Mouse (Mus musculus) forebrain, embryonic 13.5 days (tissue): ENCODE measurements at regions not wholly inside any gene's neighbourhood (a gene's known extent, or its start where the extent isn't known, plus 50 kb on each side); places are given as distances from the start of the nearest gene placed in this dataset.
A peak's percentile ranks its signal among the peaks of the same experiment; 100 is the strongest.

Experiments used
- ATAC-seq: fragments of 200-750 bp; cut with Nextera tagmentation; 2 replicates; pipeline ENCODE4 v1.8.0; 2017
- H3K27ac ChIP-seq: fragments of 300-500 bp; sonication (generic); 2 replicates; pipeline ENCODE4 v1.5.1; 2015; ENCODE audit warnings: inconsistent platforms, mild to moderate bottlenecking, moderate library complexity
- H3K27me3 ChIP-seq: fragments of 300-500 bp; sonication (generic); 2 replicates; pipeline ENCODE4 v1.6.1; 2015; ENCODE audit warnings: mild to moderate bottlenecking, inconsistent platforms
- H3K36me3 ChIP-seq: fragments of 300-500 bp; sonication (generic); 2 replicates; pipeline ENCODE4 v1.6.1; 2015; ENCODE audit warnings: mild to moderate bottlenecking, inconsistent platforms; ENCODE audit not compliant: poor library complexity, severe bottlenecking
- H3K4me1 ChIP-seq: fragments of 300-500 bp; sonication (generic); 2 replicates; pipeline ENCODE4 v1.6.1; 2015; ENCODE audit warnings: inconsistent platforms
- H3K4me2 ChIP-seq: fragments of 300-500 bp; sonication (generic); 2 replicates; pipeline ENCODE4 v1.6.1; 2015; ENCODE audit warnings: inconsistent platforms, mild to moderate bottlenecking, moderate library complexity
- H3K4me3 ChIP-seq: fragments of 300-500 bp; sonication (generic); 2 replicates; pipeline ENCODE4 v1.5.1; 2015; ENCODE audit warnings: mild to moderate bottlenecking, inconsistent platforms
- H3K9ac ChIP-seq: fragments of 300-500 bp; sonication (generic); 2 replicates; pipeline ENCODE4 v1.6.1; 2015; ENCODE audit warnings: mild to moderate bottlenecking, inconsistent platforms
- H3K9me3 ChIP-seq: fragments of 300-500 bp; sonication (generic); replicated peaks from 2 replicates; pipeline ENCODE4 v1.6.1; 2016; ENCODE audit warnings: inconsistent platforms
- WGBS: fragments of 180-500 bp; shearing (Covaris S2); methylation state at CpG from one replicate; pipeline ENCODE4 v1.1.7; 2015; 5-methylcytosine and 5-hydroxymethylcytosine counted together

- no peaks in the 10 kb centered on the region for H3K36me3 ChIP-seq
- no peaks in the 10 kb centered on the region for H3K9me3 ChIP-seq
- no peak overlapping the region for H3K4me3 ChIP-seq
- no peaks in the 10 kb centered on the region for H3K4me1 ChIP-seq
- H3K27ac ChIP-seq: no peak overlapping the region
- ATAC-seq: no peak
- H3K4me2 ChIP-seq: no peak overlapping the region
- 79% methylated on average over 1 of the region's 1 CpGs for WGBS
- no peaks in the 10 kb centered on the region for H3K27me3 ChIP-seq
- no peak overlapping the region for H3K9ac ChIP-seq
Observed at GRCm38 (mm10) chr9:33800763-33801162, 684.9 kb upstream of the Kirrel3 start.

- H3K4me3 ChIP-seq: no peak overlapping the region
- no peak overlapping the region for H3K4me2 ChIP-seq
- no peaks in the 10 kb centered on the region for H3K36me3 ChIP-seq
- H3K27me3 ChIP-seq: no peaks in the 10 kb centered on the region
- H3K9ac ChIP-seq: no peak overlapping the region
- ATAC-seq: no peak
- no peaks in the 10 kb centered on the region for H3K9me3 ChIP-seq
- no peak overlapping the region for H3K27ac ChIP-seq
- H3K4me1 ChIP-seq: no peaks in the 10 kb centered on the region
- 74% methylated on average over 5 of the region's 5 CpGs for WGBS
Observed at GRCm38 (mm10) chr9:33814739-33815368, 670.8 kb upstream of the Kirrel3 start.

- Histone ChIP-seq H3K9me3 (no peaks in the 10 kb centered on the region), H3K4me2 (no peak overlapping the region), H3K4me3 (no peak overlapping the region), H3K4me1 (no peaks in the 10 kb centered on the region), H3K9ac (no peak overlapping the region), H3K27me3 (no peaks in the 10 kb centered on the region), H3K36me3 (no peaks in the 10 kb centered on the region), H3K27ac (no peak overlapping the region)
- ATAC-seq: peak; percentile 88; the same call in 1 of the 2 replicates
- WGBS: 82% methylated on average over 9 of the region's 9 CpGs
Observed at GRCm38 (mm10) chr9:33822574-33823394, 662.9 kb upstream of the Kirrel3 start.

GRCm38 (mm10) chr9:33826116-33826515 lies 659.6 kb upstream of the Kirrel3 start:
- Histone ChIP-seq H3K27ac (no peak overlapping the region), H3K27me3 (no peaks in the 10 kb centered on the region), H3K9ac (no peak overlapping the region), H3K4me1 (no peaks in the 10 kb centered on the region), H3K4me2 (no peak overlapping the region), H3K36me3 (no peaks in the 10 kb centered on the region), H3K4me3 (no peak overlapping the region), H3K9me3 (no peaks in the 10 kb centered on the region)
- 53% methylated on average over 4 of the region's 4 CpGs for WGBS
- no peak for ATAC-seq

- Histone ChIP-seq H3K27me3 (no peaks in the 10 kb centered on the region), H3K4me1 (no peaks in the 10 kb centered on the region), H3K9ac (no peak overlapping the region), H3K27ac (no peak overlapping the region), H3K4me3 (no peak overlapping the region), H3K9me3 (no peaks in the 10 kb centered on the region), H3K36me3 (no peaks in the 10 kb centered on the region), H3K4me2 (no peak overlapping the region)
- 89% methylated on average over 2 of the region's 2 CpGs for WGBS
- ATAC-seq: no peak
Observed at GRCm38 (mm10) chr9:33827409-33827808, 658.3 kb upstream of the Kirrel3 start.

- no peak overlapping the region for H3K9ac ChIP-seq
- 61% methylated on average over 1 of the region's 1 CpGs for WGBS
- no peak overlapping the region for H3K27ac ChIP-seq
- no peaks in the 10 kb centered on the region for H3K27me3 ChIP-seq
- no peak overlapping the region for H3K4me2 ChIP-seq
- H3K4me3 ChIP-seq: no peak overlapping the region
- H3K4me1 ChIP-seq: no peaks in the 10 kb centered on the region
- no peaks in the 10 kb centered on the region for H3K36me3 ChIP-seq
- no peaks in the 10 kb centered on the region for H3K9me3 ChIP-seq
- ATAC-seq: no peak
Observed at GRCm38 (mm10) chr9:33837666-33838380, 647.9 kb upstream of the Kirrel3 start.

- no peaks in the 10 kb centered on the region for H3K9me3 ChIP-seq
- no peak overlapping the region; the same call in 1 of the 2 replicates for H3K27ac ChIP-seq
- ATAC-seq: no peak
- H3K4me2 ChIP-seq: no peak overlapping the region
- peaks cover 9% of the 10 kb centered on the region for H3K4me1 ChIP-seq
- no peaks in the 10 kb centered on the region for H3K27me3 ChIP-seq
- H3K9ac ChIP-seq: no peak overlapping the region
- 36% methylated on average over 5 of the region's 5 CpGs for WGBS
- no peaks in the 10 kb centered on the region for H3K36me3 ChIP-seq
- H3K4me3 ChIP-seq: no peak overlapping the region
Observed at GRCm38 (mm10) chr9:33849623-33850022, 636.1 kb upstream of the Kirrel3 start.

- Histone ChIP-seq H3K36me3 (no peaks in the 10 kb centered on the region), H3K9ac (no peak overlapping the region), H3K9me3 (no peaks in the 10 kb centered on the region), H3K27me3 (no peaks in the 10 kb centered on the region), H3K4me3 (no peak overlapping the region), H3K4me1 (peaks cover 9% of the 10 kb centered on the region), H3K27ac (no peak overlapping the region), H3K4me2 (no peak overlapping the region)
- WGBS: 50% methylated on average over 7 of the region's 7 CpGs
- ATAC-seq: no peak
Observed at GRCm38 (mm10) chr9:33850024-33850423, 635.7 kb upstream of the Kirrel3 start.

GRCm38 (mm10) chr9:33850993-33851392 lies 634.7 kb upstream of the Kirrel3 start:
- no peaks in the 10 kb centered on the region for H3K27me3 ChIP-seq
- no peak for ATAC-seq

GRCm38 (mm10) chr9:33856169-33856568 lies 629.5 kb upstream of the Kirrel3 start:
- H3K9me3 ChIP-seq: no peaks in the 10 kb centered on the region
- WGBS: 33% methylated on average over 2 of the region's 2 CpGs
- H3K4me2 ChIP-seq: no peak overlapping the region
- H3K9ac ChIP-seq: no peak overlapping the region
- no peak overlapping the region for H3K27ac ChIP-seq
- no peak overlapping the region for H3K4me3 ChIP-seq
- no peak for ATAC-seq
- no peaks in the 10 kb centered on the region for H3K4me1 ChIP-seq
- no peaks in the 10 kb centered on the region for H3K36me3 ChIP-seq
- H3K27me3 ChIP-seq: no peaks in the 10 kb centered on the region

More at GRCm38 (mm10) chr9:33850993-33851392, 634.7 kb upstream of the Kirrel3 start:
- H3K4me3 ChIP-seq: no peak overlapping the region
- H3K9me3 ChIP-seq: no peaks in the 10 kb centered on the region
- H3K27ac ChIP-seq: no peak overlapping the region
- no peak overlapping the region for H3K4me2 ChIP-seq
- H3K36me3 ChIP-seq: no peaks in the 10 kb centered on the region
- peaks cover 9% of the 10 kb centered on the region for H3K4me1 ChIP-seq
- no peak overlapping the region for H3K9ac ChIP-seq

GRCm38 (mm10) chr9:33858511-33858910 lies 627.2 kb upstream of the Kirrel3 start:
- WGBS: 64% methylated on average over 5 of the region's 5 CpGs
- H3K27ac ChIP-seq: no peak overlapping the region

GRCm38 (mm10) chr9:33868666-33869065 lies 617.0 kb upstream of the Kirrel3 start:
- H3K9me3 ChIP-seq: no peaks in the 10 kb centered on the region
- 85% methylated on average over 5 of the region's 5 CpGs for WGBS
- H3K4me3 ChIP-seq: no peak overlapping the region
- H3K4me2 ChIP-seq: no peak overlapping the region
- H3K27me3 ChIP-seq: no peaks in the 10 kb centered on the region
- ATAC-seq: no peak
- H3K27ac ChIP-seq: no peak overlapping the region
- no peak overlapping the region for H3K9ac ChIP-seq
- H3K36me3 ChIP-seq: no peaks in the 10 kb centered on the region
- no peaks in the 10 kb centered on the region for H3K4me1 ChIP-seq

More at GRCm38 (mm10) chr9:33858511-33858910, 627.2 kb upstream of the Kirrel3 start:
- Histone ChIP-seq H3K9me3 (no peaks in the 10 kb centered on the region), H3K4me1 (no peaks in the 10 kb centered on the region), H3K9ac (no peak overlapping the region), H3K36me3 (no peaks in the 10 kb centered on the region), H3K27me3 (no peaks in the 10 kb centered on the region), H3K4me3 (no peak overlapping the region), H3K4me2 (no peak overlapping the region)
- no peak for ATAC-seq
